Mouse (Mus musculus): Measurements from ENCODE around the gene Fzd10. TPM values are rescaled to one million over a fixed set of nuclear protein-coding genes. Genes with fewer than 3 reads are reported as not detected.

The Fzd10 gene
- 0.09 TPM for polyA plus RNA-seq (2014; fragmentation: Illumina TruSeq; extraction: RNeasy Lipid Tissue Mini Kit (QIAGEN cat#74804); ENCODE audit: insufficient read depth, low read depth, low replicate concordance)

GRCm38 (mm10) chr5:128600072-128601021 lies at the start of gene Fzd10:
Gene Fzd10 (plus strand): TSS chr5:128600844.

Other genes with a start within 250 kb of the Fzd10 start
- gene Tmem132d, start 167.8 kb upstream of the Fzd10 start, polyA plus RNA-seq (2014; fragmentation: Illumina TruSeq; extraction: RNeasy Lipid Tissue Mini Kit (QIAGEN cat#74804); ENCODE audit: insufficient read depth, low read depth, low replicate concordance): 1.3 TPM
- not detected for gene Piwil1, start 101.7 kb downstream of the Fzd10 start, polyA plus RNA-seq (2014; fragmentation: Illumina TruSeq; extraction: RNeasy Lipid Tissue Mini Kit (QIAGEN cat#74804); ENCODE audit: insufficient read depth, low read depth, low replicate concordance)

Measured in lung, adult 10 weeks (tissue).